Mouse (Mus musculus) kidney, adult 2 months (tissue): ENCODE results near the gene Phf20.

Experiments
- CTCF ChIP-seq: fragments of 200-500 bp; conservative IDR thresholded peaks from 2 replicates; pipeline ENCODE4 v1.5.1; 2011; ENCODE audit warnings: low read depth, mild to moderate bottlenecking, control low read depth, low read length, moderate library complexity, mixed read lengths; ENCODE audit not compliant: insufficient read depth, insufficient read length
- POLR2A ChIP-seq: fragments of 200-500 bp; IDR thresholded peaks from one replicate; pipeline ENCODE4 v1.6.1; 2011; ENCODE audit warnings: low read depth, low read length, control low read depth

DNA sequence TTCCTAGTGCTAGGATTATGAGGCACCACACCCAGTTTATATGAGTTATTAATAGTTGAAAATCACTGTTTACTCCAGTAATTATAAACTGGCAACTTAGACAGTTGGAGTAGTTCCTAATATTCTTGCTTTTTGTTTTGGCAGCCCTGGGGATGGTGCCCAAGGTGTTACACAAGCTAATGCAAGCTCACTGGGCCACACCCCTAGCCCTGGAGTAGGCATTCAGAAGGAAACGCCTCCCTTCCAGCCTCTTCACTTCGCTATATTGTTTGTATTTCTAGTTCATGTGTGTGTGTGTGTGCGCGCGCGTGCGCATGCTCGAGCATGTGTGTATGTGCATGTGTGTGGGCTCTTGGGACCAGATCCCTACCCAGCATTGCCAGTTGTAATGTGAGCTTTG lies 46.7 kb downstream of the Phf20 start:
- TF ChIP-seq POLR2A (no peak), CTCF (no peak)
